Mouse (Mus musculus) c-Kit-positive CD71-positive TER-119-positive erythroid progenitor cells, embryonic 14.5 days (primary cell): ENCODE data around the gene 4933402N03Rik.
A peak's percentile ranks its signal among the peaks of the same experiment; 100 is the strongest.

Experiments
- DNase-seq: peaks from one replicate; pipeline ENCODE4 v3.0.0-alpha.2; 2013; ENCODE audit warnings: low spot score

Gene 4933402N03Rik

DNA sequence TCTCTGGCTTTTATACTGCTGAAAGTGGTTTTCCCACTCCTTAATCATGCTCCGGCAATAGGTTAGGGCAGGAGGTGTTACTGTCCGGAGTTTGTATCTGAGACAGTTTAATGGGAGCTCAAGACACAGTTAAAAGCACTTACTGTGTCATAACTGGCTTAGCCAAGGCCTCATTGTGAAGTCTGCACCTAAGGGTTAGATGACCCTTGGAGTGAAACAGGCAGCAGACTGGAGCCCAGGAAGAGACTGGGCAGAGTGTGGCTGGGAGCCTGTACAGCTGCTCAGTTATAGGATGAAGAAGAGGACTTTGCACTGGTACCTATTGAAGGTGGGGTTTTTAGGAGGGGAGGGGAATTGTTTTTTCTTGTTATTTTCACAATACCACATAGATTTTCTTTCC lies at the start of gene 4933402N03Rik:
4933402N03Rik (minus strand) TSS at position 101 of the 400 bp plus-strand sequence.
- no peak for DNase-seq

- DNase-seq: no peak
These were observed 41.9 kb upstream of the 4933402N03Rik start for GRCm38 (mm10) chr7:131187996-131188395.

GRCm38 (mm10) chr7:131187047-131187446 lies 40.9 kb upstream of the 4933402N03Rik start:
- no peak for DNase-seq

DNA sequence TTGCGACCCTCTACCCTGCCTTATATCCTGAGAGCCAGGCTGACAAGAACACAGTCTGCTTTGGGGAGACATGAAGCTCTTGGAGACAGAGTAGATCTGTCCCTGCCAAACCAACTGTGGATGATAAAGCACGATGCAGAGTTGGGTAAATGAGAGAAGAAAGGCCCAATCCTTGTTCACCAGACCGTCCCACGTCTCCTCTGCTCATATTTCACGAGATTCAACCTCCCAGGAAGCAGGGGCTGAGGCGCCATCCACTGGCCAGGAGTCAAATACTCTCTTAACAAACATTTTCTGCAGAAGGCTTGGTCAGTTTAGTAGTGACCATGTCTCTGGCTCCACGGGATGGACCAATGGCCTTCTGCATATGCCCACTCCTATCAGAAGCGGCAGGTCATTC lies 38.2 kb upstream of the 4933402N03Rik start:
- DNase-seq: no peak

DNA sequence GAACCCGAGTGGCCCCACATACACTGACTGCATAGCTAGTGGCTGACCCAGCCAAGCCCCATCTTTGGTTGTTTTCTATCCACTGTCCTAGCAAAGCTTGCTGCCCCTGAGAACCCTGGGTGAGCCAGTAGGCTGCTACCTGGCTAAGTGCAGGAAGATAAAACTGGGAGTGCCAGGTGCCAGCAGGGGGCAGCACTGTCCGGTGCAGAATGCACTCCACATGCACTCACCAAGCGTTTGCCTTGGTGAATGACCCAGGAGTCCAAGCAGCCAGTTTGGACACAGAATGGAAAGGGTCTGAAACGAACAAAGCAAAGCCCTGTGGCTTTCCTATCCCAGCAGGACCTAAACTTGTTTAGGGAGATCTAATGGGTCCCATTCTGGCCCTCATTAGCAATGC lies 36.6 kb upstream of the 4933402N03Rik start:
- peak; percentile 11 for DNase-seq

DNA sequence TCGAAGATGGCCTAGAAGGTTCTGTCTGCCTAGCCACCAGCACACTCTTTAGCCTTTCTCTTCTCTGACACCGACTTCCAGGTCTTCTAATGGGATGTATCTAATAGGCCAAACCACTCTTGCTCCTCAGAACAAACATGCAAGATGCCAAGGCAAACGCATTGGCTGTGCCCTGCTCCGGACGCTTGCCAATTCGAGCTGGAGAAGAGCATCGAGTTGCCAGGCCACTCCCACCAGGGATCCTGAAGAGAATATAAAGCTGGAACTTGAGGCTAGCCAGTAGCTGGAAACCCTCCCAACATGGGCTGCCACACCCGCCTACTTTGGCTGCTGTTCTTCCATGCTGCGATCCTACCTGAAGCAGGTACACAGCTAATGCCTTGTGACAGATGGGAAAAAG lies 28.0 kb upstream of the 4933402N03Rik start, which contains the start of gene 5430419D17Rik:
5430419D17Rik (plus strand) TSS at position 282 of the 400 bp plus-strand sequence.
- no peak for DNase-seq

DNA sequence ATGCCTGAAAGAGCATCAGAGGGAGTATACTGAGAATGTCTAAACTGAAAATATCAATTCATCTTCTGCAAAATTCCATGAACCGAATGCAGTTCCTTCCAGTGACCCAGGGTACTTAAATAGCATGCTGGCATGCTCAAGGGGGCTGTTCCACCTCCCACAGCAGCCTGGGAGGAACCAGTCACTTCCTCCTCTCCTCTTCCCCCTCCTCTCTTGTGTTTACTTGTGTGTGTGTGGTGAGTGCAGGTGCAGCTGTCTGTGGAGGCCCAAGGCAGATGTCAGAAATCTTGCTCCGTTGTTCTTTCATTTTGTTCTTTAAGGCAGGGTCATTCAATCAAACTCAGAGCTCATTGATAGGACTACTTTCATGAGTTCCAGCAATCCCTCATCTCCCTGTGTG lies 23.0 kb upstream of the 4933402N03Rik start:
- no peak for DNase-seq

GRCm38 (mm10) chr7:131167771-131168170 lies 21.7 kb upstream of the 4933402N03Rik start:
- no peak for DNase-seq

- DNase-seq: no peak
These were observed 16.1 kb upstream of the 4933402N03Rik start for GRCm38 (mm10) chr7:131162251-131162650.

DNA sequence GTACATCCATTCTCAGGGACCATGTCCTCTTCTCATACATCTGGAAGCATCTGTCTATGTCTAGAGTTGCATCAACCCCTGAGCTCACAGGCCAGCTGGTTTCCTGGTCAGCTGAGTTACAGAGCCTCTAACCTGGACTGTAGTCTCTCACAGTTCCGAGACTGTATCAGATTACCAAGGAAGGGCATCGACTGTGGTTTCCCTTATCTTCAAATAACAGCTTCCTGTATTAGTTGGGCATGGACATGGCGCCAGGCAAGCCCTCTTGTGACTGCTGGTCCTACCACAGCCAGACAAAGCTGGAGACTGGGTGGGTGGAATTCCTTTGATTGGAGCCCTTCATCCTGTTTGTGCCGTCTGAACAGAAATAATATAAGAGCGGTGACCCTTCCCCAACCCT lies 6.9 kb upstream of the 4933402N03Rik start:
- no peak for DNase-seq

DNA sequence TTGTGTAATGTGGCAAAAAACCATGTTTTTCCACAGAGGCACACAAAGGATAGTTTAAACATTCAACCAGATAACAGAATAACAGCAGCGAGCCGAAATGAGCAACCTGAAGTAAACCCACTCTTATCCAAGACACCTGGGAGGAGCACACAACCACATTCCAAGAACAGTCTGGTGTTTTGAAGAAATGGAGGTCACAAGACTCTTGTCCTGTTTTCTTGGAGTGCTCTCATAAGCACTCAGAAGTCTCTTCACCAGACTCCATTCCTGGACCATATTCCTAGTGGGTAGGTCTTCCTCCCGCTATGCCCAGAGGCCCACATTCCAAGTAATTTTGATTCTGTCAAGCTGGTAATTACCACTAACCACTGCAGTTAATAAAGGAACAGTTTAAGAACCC lies 4.1 kb upstream of the 4933402N03Rik start:
- DNase-seq: no peak

DNA sequence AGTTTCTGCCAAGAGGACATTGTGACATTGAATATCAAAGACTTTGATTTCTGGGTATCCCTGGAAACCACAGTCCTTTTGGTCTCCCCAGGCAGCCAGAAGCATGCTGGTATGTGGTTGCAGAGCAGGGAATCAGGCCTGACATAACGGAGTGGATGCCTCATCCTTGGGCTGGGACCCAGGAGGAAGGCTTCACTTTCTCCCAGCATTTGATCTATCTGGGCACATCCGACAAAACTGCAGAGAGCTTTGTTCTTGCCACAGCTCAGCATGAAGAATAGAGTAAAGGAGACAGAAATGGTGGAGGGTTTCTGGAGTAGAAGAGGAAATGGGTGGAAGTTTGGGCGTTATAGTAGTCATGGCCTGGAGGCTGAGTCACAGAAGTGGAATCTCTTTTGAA lies 12.9 kb downstream of the 4933402N03Rik start:
- no peak for DNase-seq

GRCm38 (mm10) chr7:131130021-131130420 lies 16.1 kb downstream of the 4933402N03Rik start:
- DNase-seq: no peak

- DNase-seq: no peak
These were observed 23.8 kb downstream of the 4933402N03Rik start for GRCm38 (mm10) chr7:131122210-131122807.

- DNase-seq: no peak
These were observed 31.7 kb downstream of the 4933402N03Rik start for GRCm38 (mm10) chr7:131114434-131114833.

DNA sequence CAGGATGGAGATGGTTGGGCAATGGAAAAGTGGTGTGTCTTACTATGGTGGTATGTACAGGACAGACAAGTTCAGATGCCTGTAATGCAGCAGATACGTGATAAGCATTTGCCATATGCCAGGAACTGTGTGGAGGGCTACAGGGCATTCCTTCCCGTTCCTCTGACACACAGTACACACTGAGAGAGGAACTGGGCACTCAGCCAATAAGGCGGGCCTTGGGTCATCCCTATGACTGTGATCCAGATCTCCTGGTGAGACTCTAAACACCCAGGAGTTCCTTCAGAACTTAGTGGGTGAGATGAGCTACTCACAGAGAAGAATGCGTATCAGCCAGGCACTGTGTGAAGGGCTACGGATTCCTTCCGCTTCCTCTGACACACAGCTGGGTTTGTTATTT lies 32.4 kb downstream of the 4933402N03Rik start:
- no peak for DNase-seq

DNA sequence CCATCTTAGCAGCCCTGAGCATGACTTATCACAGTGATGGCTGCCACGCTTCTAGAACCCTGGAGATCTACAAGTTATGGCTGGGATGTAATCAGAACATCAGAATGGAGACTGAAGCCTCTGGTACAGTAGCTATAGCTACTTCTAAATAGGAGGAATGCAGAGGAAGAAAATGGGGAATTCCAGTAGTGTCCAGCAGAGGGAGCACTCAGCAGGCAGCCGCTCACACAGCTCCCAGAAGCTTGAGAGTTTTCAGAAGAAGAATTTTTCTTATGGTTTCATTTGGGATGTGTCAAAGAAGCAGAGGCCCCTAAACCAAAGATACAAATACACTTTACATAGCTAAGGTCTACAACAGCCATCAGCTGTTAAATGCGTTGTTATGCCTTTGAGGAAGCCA lies 33.6 kb downstream of the 4933402N03Rik start:
- peak; percentile 17 for DNase-seq
